Mouse (Mus musculus) ES-Bruce4 (cell line): ENCODE measurements around the gene S1pr1. TPM values are rescaled to one million over a fixed set of nuclear protein-coding genes. Genes with fewer than 3 reads are reported as not detected.
A peak's percentile ranks its signal among the peaks of the same experiment; 100 is the strongest.

Source experiments
- H3K27ac ChIP-seq: 2 replicates; pipeline ENCODE4 v1.5.1; 2012; ENCODE audit warnings: low read length, inconsistent platforms; ENCODE audit not compliant: insufficient read depth
- H3K27me3 ChIP-seq: 2 replicates; pipeline ENCODE4 v1.6.1; 2012; ENCODE audit warnings: mild to moderate bottlenecking, low read length, inconsistent platforms; ENCODE audit not compliant: control insufficient read depth, poor library complexity, insufficient read depth, severe bottlenecking
- H3K36me3 ChIP-seq: 2 replicates; pipeline ENCODE4 v1.6.1; 2012; ENCODE audit warnings: inconsistent platforms, mild to moderate bottlenecking, low read length, moderate library complexity; ENCODE audit not compliant: control insufficient read depth, poor library complexity, insufficient read depth, severe bottlenecking
- H3K4me1 ChIP-seq: one replicate; pipeline ENCODE4 v1.8.1; 2011; ENCODE audit warnings: low read length; ENCODE audit not compliant: control insufficient read depth, insufficient read depth
- H3K4me3 ChIP-seq: 2 replicates; pipeline ENCODE4 v1.5.1; 2011; ENCODE audit warnings: low read depth, mild to moderate bottlenecking, low read length
- H3K9ac ChIP-seq: 2 replicates; pipeline ENCODE4 v1.6.1; 2012; ENCODE audit warnings: low read depth, mild to moderate bottlenecking, inconsistent platforms; ENCODE audit not compliant: poor library complexity, severe bottlenecking
- H3K9me3 ChIP-seq: replicated peaks from 2 replicates; pipeline ENCODE4 v1.6.1; 2012; ENCODE audit warnings: mild to moderate bottlenecking, low read length, inconsistent platforms; ENCODE audit not compliant: control insufficient read depth, poor library complexity, insufficient read depth, severe bottlenecking
- CTCF ChIP-seq: IDR thresholded peaks from one replicate; pipeline ENCODE4 v1.8.1; 2011; ENCODE audit warnings: low read depth, low read length
- EP300 ChIP-seq: IDR thresholded peaks from 2 replicates; pipeline ENCODE4 v1.6.1; 2011; ENCODE audit warnings: low read depth, low read length; ENCODE audit not compliant: insufficient read depth
- POLR2A ChIP-seq: IDR thresholded peaks from one replicate; pipeline ENCODE4 v1.8.1; 2011; ENCODE audit warnings: low read length; ENCODE audit not compliant: insufficient read depth
- polyA plus RNA-seq: library from polyadenylated mRNA; stranded (reverse); fragments of >200 nt; gene quantifications from 2 replicates; pipeline ENCODE4 v1.2.4, GENCODE M21; 2011; ENCODE audit warnings: low read depth; ENCODE audit not compliant: missing spikeins, insufficient read depth, insufficient read length

Gene S1pr1
- polyA plus RNA-seq = 2.0 TPM in 2 replicates

GRCm38 (mm10) chr3:115714671-115715651 lies at the start of gene S1pr1:
TSS of gene S1pr1 (minus strand) at chr3:115715072.
- Histone ChIP-seq H3K4me1 (no peaks in the 10 kb centered on the region), H3K9me3 (no peaks in the 10 kb centered on the region), H3K27ac (no peak within 1 kb of the TSS), H3K36me3 (no peaks in the 10 kb centered on the region), H3K9ac (peak within 1 kb of the TSS; percentile 72), H3K27me3 (no peaks in the 10 kb centered on the region), H3K4me3 (peak within 1 kb of the TSS; percentile 41)
- no peak for TF ChIP-seq CTCF
- no peak for TF ChIP-seq POLR2A
- TF ChIP-seq EP300 = no peak

- TF ChIP-seq POLR2A = no peak
- no peak for TF ChIP-seq EP300
- no peak for TF ChIP-seq CTCF
- Histone ChIP-seq H3K27me3 (no peaks in the 10 kb centered on the region; the same call in 1 of the 2 replicates), H3K36me3 (no peaks in the 10 kb centered on the region)
Observed at GRCm38 (mm10) chr3:115763292-115763691, 48.4 kb upstream of the S1pr1 start.

GRCm38 (mm10) chr3:115762841-115763240 lies 48.0 kb upstream of the S1pr1 start:
- Histone ChIP-seq H3K36me3 (no peaks in the 10 kb centered on the region), H3K4me1 (no peaks in the 10 kb centered on the region), H3K4me3 (no peak overlapping the region), H3K9me3 (peaks cover 8% of the 10 kb centered on the region), H3K9ac (no peak overlapping the region), H3K27ac (no peak overlapping the region), H3K27me3 (no peaks in the 10 kb centered on the region; the same call in 1 of the 2 replicates)
- TF ChIP-seq CTCF (no peak), POLR2A (no peak), EP300 (no peak)

More at GRCm38 (mm10) chr3:115763292-115763691, 48.4 kb upstream of the S1pr1 start:
- Histone ChIP-seq H3K4me3 (no peak overlapping the region), H3K27ac (no peak overlapping the region), H3K9me3 (peaks cover 8% of the 10 kb centered on the region), H3K4me1 (no peaks in the 10 kb centered on the region), H3K9ac (no peak overlapping the region)

GRCm38 (mm10) chr3:115759659-115760058 lies 44.8 kb upstream of the S1pr1 start:
- no peak overlapping the region for H3K4me3 ChIP-seq
- no peaks in the 10 kb centered on the region for H3K36me3 ChIP-seq
- H3K27me3 ChIP-seq = no peaks in the 10 kb centered on the region; the same call in 1 of the 2 replicates
- TF ChIP-seq POLR2A = no peak
- no peak for TF ChIP-seq CTCF
- no peak for TF ChIP-seq EP300
- peaks cover under 1% of the 10 kb centered on the region for H3K4me1 ChIP-seq
- peaks cover 8% of the 10 kb centered on the region for H3K9me3 ChIP-seq
- H3K9ac ChIP-seq = no peak overlapping the region
- H3K27ac ChIP-seq = no peak overlapping the region

GRCm38 (mm10) chr3:115758455-115758912 lies 43.6 kb upstream of the S1pr1 start:
- Histone ChIP-seq H3K9ac (no peak overlapping the region), H3K27me3 (no peaks in the 10 kb centered on the region; the same call in 1 of the 2 replicates), H3K27ac (no peak overlapping the region), H3K4me3 (no peak overlapping the region), H3K9me3 (peaks cover 8% of the 10 kb centered on the region), H3K4me1 (peaks cover 2% of the 10 kb centered on the region), H3K36me3 (no peaks in the 10 kb centered on the region)
- no peak for TF ChIP-seq CTCF
- peak; percentile 94 for TF ChIP-seq EP300

- H3K27ac ChIP-seq = no peak overlapping the region
- no peaks in the 10 kb centered on the region for H3K36me3 ChIP-seq
- TF ChIP-seq EP300 (no peak), POLR2A (no peak), CTCF (no peak)
- H3K4me1 ChIP-seq = peaks cover 2% of the 10 kb centered on the region
- no peak overlapping the region for H3K9ac ChIP-seq
- H3K4me3 ChIP-seq = no peak overlapping the region
- no peaks in the 10 kb centered on the region for H3K27me3 ChIP-seq
- peaks cover under 1% of the 10 kb centered on the region; the same call in 1 of the 2 replicates for H3K9me3 ChIP-seq
Observed at GRCm38 (mm10) chr3:115754466-115754865, 39.6 kb upstream of the S1pr1 start.
